Mouse (Mus musculus) olfactory bulb, adult 2 months (tissue): ENCODE data around the gene Hes3.

Source experiments
- CTCF ChIP-seq: fragments of 200-500 bp; IDR thresholded peaks from 2 replicates; pipeline ENCODE4 v1.5.1; 2012; ENCODE audit warnings: low read depth, mild to moderate bottlenecking, low read length, moderate library complexity; ENCODE audit not compliant: insufficient read depth
- POLR2A ChIP-seq: fragments of 200-500 bp; IDR thresholded peaks from 2 replicates; pipeline ENCODE4 v1.6.1; 2012; ENCODE audit warnings: mild to moderate bottlenecking, low read depth, low read length, moderate library complexity; ENCODE audit not compliant: insufficient read depth

GRCm38 (mm10) chr4:152339293-152339790 is 47.9 kb upstream of the Hes3 start:
- TF ChIP-seq POLR2A: no peak
- no peak for TF ChIP-seq CTCF
